Mouse (Mus musculus): ENCODE results near the gene Gtf2ird2.

GRCm38 (mm10) chr5:134227574-134228248 lies 43.9 kb downstream of the Gtf2ird2 start:
- no peak for TF ChIP-seq CTCF (IDR thresholded peaks at IDR 0.05; ENCODE audit: control insufficient read depth, insufficient read depth, insufficient replicate concordance, low read depth, low read length)
- no peak for TF ChIP-seq POLR2A (IDR thresholded peaks at IDR 0.05; ENCODE audit: control insufficient read depth, low read depth, low read length)
